Mouse (Mus musculus) gastrocnemius, postnatal 4 days (tissue): ENCODE results near the gene Ccpg1. TPM values are rescaled to one million over a fixed set of nuclear protein-coding genes. Genes with fewer than 3 reads are reported as not detected.

ENCODE experiments used
- DNase-seq, 2 experiments: peaks; one replicate each; pipeline ENCODE4 v3.0.0; 2021 to 2022; ENCODE audit warnings: low spot score in 2 of 2, mixed read lengths in 2 of 2
- microRNA-seq: library from miRNA; unstranded; fragments of <30 nt; microRNA quantifications from one replicate; pipeline ENCODE4 v1.2.0, GENCODE M21; 2021
- total RNA-seq, 2 experiments: library from RNA; stranded (reverse); gene quantifications; 2 replicates each; pipeline ENCODE4 v1.2.3; 2021

Gene Ccpg1
- total RNA-seq, 2 experiments from 2014 or later: 30.4 to 36.2 TPM

DNA sequence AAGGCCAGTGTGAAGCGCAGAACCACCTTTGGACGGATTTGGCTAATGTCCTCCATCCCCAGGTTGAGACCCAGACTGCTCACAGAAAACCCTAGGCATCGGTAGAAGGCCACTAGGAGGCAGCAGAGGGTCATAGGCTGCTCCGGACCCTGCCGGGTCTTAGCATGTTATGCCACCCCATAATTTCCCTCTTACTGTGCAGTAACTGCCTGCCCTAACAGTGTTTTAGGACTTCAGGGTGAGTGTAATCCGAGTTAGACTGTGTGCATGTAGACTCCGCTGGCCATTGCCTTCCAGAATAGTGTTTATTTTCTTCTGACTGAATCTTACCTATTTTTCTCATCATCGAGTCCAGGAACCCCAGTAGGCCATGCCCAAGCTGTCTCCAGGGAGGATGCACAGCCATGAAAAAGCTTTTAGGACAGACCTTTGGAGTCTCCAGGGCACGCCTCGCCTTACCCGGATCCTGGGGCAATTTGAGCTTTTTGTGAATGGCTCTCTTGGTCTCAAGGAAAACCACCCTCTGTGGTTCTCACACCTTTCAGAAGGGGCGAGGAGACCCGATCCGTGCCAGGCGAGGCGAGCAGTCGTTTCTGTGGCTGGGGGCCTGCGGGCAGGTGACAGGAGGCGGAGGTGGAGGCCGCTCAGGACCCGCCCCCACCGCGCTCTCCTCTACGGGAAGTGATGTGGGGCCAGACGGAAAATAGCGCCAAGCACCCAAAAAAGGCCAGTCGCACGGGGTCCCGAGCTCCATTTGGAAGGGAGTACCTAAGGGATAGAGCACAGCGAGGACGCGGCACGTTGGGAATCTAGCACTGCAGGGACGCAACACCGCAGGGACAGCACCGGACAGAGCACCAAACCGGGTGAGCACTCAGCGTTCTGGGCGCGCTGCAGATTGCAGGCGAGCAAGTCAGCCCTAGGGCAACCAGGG lies 59.2 kb downstream of the Ccpg1 start, which contains the start of gene Rab27a:
Gene Rab27a (plus strand): TSS at position 709 of the 934 bp plus-strand sequence.
- peak; percentile 38 to 81 for DNase-seq

DNA sequence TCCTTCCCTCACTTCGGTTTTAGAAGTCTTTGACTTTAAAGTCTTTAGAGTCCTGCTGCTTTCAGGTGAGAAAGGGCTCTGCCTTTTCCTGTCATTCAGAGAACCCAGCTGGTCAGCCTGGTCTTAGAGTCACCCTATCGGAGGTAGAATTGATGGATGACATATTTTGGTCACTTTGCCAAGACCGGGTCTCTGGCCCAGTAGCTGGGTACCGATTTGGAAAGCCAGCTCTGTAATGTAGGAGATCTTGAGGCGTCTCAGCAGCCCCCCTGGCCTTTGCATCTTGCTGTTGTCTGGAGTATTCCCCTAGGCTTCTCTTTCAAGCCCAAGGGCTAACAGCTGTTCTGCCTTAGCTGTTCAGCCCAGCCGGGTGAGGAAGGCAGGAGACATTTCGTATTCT lies 60.0 kb downstream of the Ccpg1 start:
- no peak for DNase-seq

DNA sequence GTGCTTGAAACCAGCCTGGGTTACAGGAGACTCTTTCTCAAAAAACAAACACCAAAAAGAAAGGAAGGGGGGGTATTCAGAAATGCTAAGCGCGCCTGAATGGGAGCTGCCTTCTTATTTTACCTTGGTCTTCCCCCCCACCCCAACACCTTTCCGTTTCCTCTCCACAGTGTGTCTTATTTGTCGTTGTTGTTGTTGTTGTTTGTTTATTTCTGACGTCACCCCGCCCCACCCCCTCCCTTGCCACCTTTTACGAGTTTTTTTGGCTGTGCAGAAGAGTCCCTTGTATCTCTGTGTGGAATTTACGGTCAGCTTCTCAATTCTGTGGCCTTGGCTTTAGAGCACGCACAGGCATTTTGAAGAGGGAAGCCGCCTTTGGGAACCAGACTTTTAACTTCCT lies 60.5 kb downstream of the Ccpg1 start:
- DNase-seq: no peak

- no peak for DNase-seq
These were observed 62.7 kb downstream of the Ccpg1 start for GRCm38 (mm10) chr9:73047906-73048305.

DNA sequence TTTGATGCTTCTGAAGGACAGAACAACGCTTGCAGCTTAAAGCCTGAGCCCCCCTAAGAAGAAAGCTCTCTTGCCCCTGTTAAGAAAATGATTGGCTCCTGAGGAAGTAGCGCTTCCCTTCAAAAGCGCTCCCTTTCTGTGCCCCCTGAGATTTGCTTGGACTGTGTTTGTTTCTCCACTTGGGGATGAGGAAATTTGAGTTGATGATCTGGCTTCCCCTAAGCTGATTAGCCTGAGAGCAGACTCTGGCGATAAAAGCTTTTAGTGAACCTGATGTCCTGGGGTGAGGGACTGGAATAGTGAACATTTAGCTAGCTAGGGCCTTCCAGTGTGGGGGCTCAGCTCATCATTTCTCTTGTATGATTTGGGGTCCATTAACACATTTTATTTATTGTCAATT lies 63.7 kb downstream of the Ccpg1 start:
- DNase-seq: no peak

- DNase-seq: no peak
These were observed 64.6 kb downstream of the Ccpg1 start for GRCm38 (mm10) chr9:73049833-73050232.

- DNase-seq: no peak
These were observed 65.4 kb downstream of the Ccpg1 start for GRCm38 (mm10) chr9:73050606-73051005.

GRCm38 (mm10) chr9:73055441-73055911 lies 70.2 kb downstream of the Ccpg1 start:
- DNase-seq: no peak

- no peak for DNase-seq
These were observed 74.0 kb downstream of the Ccpg1 start for GRCm38 (mm10) chr9:73059224-73059623.

DNA sequence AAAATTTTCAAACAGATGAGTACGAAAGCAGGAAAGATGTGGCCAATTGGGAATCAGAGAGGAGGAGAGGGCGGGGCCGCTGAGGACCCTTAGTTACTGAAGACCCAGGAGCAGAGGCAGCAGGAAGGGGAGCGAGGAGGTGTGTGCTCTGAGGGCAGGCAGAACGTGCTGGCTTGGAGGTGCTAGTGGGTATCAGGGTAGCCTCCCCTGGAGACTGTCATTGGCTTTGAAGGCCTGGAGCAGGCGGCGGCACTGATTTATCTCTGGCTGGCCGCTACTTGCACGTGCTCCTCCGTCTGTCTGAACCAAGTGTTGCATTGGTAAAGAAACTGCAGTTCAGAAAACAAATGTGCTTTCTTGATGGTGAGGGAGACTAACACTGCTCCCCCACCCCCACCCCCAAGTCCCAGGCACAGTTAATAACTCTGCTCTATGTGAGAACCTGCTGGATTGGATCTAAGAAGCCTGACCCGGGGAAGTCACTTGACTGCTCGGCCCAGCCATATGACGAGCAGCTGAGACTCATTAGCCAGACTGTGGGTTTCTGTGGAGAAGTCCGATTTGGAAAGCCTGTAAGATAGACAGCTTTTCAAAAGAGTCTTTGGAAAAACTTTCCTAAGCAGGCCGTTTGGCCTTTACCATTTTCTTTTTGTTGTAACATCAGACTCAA lies 78.5 kb downstream of the Ccpg1 start:
- no peak for DNase-seq

Small RNA genes within 50 kb of the gene (microRNA-seq; reads per million reads assigned to microRNA genes)
- gene Gm27353: not detected

Other genes with a start within 250 kb of the Ccpg1 start
- gene Prtg, start 178.6 kb upstream of the Ccpg1 start, total RNA-seq: 1 to 10 TPM in 1 of 2 experiments, under 1 TPM in 1; 0.98 to 1.9 TPM
- 1 to 10 TPM; 6.2 to 7.0 TPM for gene Pygo1, start 59.8 kb upstream of the Ccpg1 start, total RNA-seq
- under 1 TPM; 0.54 to 0.80 TPM for gene Dyx1c1, start 26.6 kb upstream of the Ccpg1 start, total RNA-seq
- gene Gm44503, start 26.6 kb upstream of the Ccpg1 start, total RNA-seq: not detected
- 1 to 10 TPM; 5.2 to 6.2 TPM for gene Ccpg1os, start within 50 bp of the Ccpg1 start, total RNA-seq
- 1 to 10 TPM; 6.7 to 7.0 TPM for gene Pigb, start 54.9 kb downstream of the Ccpg1 start, total RNA-seq
- gene Rab27a, start 59.4 kb downstream of the Ccpg1 start, total RNA-seq: 1 to 10 TPM; 2.5 to 3.1 TPM
- not detected for gene Khdc3, start 116.4 kb downstream of the Ccpg1 start, total RNA-seq
- gene Gm20509, start 117.0 kb downstream of the Ccpg1 start, total RNA-seq: not detected
- gene Rsl24d1, start 128.0 kb downstream of the Ccpg1 start, total RNA-seq: 10 to 100 TPM; 45.3 to 47.6 TPM